Mouse (Mus musculus) megakaryocyte, embryonic 14.5 days (primary cell): ENCODE data around the gene Tdrkh. TPM values are rescaled to one million over a fixed set of nuclear protein-coding genes. Genes with fewer than 3 reads are reported as not detected.

Experiments used
- H3K27me3 ChIP-seq: replicated peaks from 2 replicates; pipeline ENCODE3; 2012; ENCODE audit warnings: inconsistent platforms
- H3K36me3 ChIP-seq: replicated peaks from 2 replicates; pipeline ENCODE3; 2012; ENCODE audit warnings: low read length, inconsistent platforms, mixed read lengths
- H3K4me1 ChIP-seq: 2 replicates; pipeline ENCODE4 v1.6.1; 2012; ENCODE audit warnings: inconsistent platforms
- H3K4me3 ChIP-seq: replicated peaks from 2 replicates; pipeline ENCODE3; 2012; ENCODE audit warnings: moderate library complexity, mild to moderate bottlenecking, inconsistent platforms
- H3K9me3 ChIP-seq: 2 replicates; pipeline ENCODE4 v1.6.1; 2012; ENCODE audit warnings: inconsistent platforms
- FLI1 ChIP-seq: IDR thresholded peaks from 2 replicates; pipeline ENCODE4 v1.6.1; 2012; ENCODE audit warnings: low read length, inconsistent platforms, mixed read lengths
- GATA1 ChIP-seq: IDR thresholded peaks from 3 replicates; pipeline ENCODE4 v1.6.1; 2012; ENCODE audit warnings: mixed read lengths, low read length, inconsistent platforms, borderline replicate concordance
- polyA plus RNA-seq: library from polyadenylated mRNA; stranded (reverse); fragments of >175 nt; gene quantifications from 2 replicates; pipeline ENCODE4 v1.2.3, GENCODE M21; 2012; ENCODE audit warnings: low replicate concordance; ENCODE audit not compliant: insufficient read depth

The Tdrkh gene
- polyA plus RNA-seq, 1 experiment = 2.8 TPM

- H3K4me1 ChIP-seq = peaks cover 32% of the 10 kb centered on the region
- H3K27me3 ChIP-seq = peaks cover 44% of the 10 kb centered on the region
- no peaks in the 10 kb centered on the region for H3K36me3 ChIP-seq
- TF ChIP-seq FLI1 = no peak
- no peak for TF ChIP-seq GATA1
- 0 out of 2 replicates have a peak, but pooled peaks cover 2% of the 10 kb centered on the region for H3K9me3 ChIP-seq
- H3K4me3 ChIP-seq = no peak overlapping the region
Observed at GRCm38 (mm10) chr3:94483790-94484439, 70.8 kb downstream of the Tdrkh start.

Other genes starting within 250 kb of the Tdrkh start
- 1.5 TPM in 1 of 2 replicates, not detected in the other for gene Gm10696, start 235.1 kb upstream of the Tdrkh start, polyA plus RNA-seq
- gene Gm5286, start 216.6 kb upstream of the Tdrkh start, polyA plus RNA-seq = not detected in 2 replicates
- gene Gm4778, start 149.2 kb upstream of the Tdrkh start, polyA plus RNA-seq = not detected in 2 replicates
- 2.1 TPM in 1 of 2 replicates, not detected in the other for gene Them4, start 103.2 kb upstream of the Tdrkh start, polyA plus RNA-seq
- gene Them5, start 71.2 kb upstream of the Tdrkh start, polyA plus RNA-seq = not detected in 2 replicates
- not detected in 2 replicates for gene C2cd4d, start 50.8 kb upstream of the Tdrkh start, polyA plus RNA-seq
- gene Rorc, start 40.5 kb upstream of the Tdrkh start, polyA plus RNA-seq = not detected in 2 replicates
- gene Lingo4, start 14.8 kb upstream of the Tdrkh start, polyA plus RNA-seq = not detected in 2 replicates
- 13.3 and 35.2 TPM in 2 replicates for gene Mrpl9, start 30.0 kb downstream of the Tdrkh start, polyA plus RNA-seq
- 0.28 and 3.2 TPM in 2 replicates for gene Oaz3, start 30.6 kb downstream of the Tdrkh start, polyA plus RNA-seq
- not detected in 2 replicates for gene Celf3, start 65.0 kb downstream of the Tdrkh start, polyA plus RNA-seq
- not detected in 2 replicates for gene Riiad1, start 67.1 kb downstream of the Tdrkh start, polyA plus RNA-seq
- 0.77 and 2.3 TPM in 2 replicates for gene Snx27, start 169.4 kb downstream of the Tdrkh start, polyA plus RNA-seq
- gene Gm10972, start 229.8 kb downstream of the Tdrkh start, polyA plus RNA-seq = not detected in 2 replicates
- 1.8 and 6.8 TPM in 2 replicates for gene Tuft1, start 245.6 kb downstream of the Tdrkh start, polyA plus RNA-seq